Mouse (Mus musculus): ENCODE measurements around the gene Csnk2b. TPM values are rescaled to one million over a fixed set of nuclear protein-coding genes. Genes with fewer than 3 reads are reported as not detected.

Gene Csnk2b
- polyA plus RNA-seq (2016; fragmentation: Nextera tagmentation; extraction: Ambion mirVana): 266 and 270 TPM in 2 replicates

GRCm38 (mm10) chr17:35121871-35122303 is at the start of gene Csnk2b:
TSS of gene Csnk2b (minus strand) at chr17:35122053.
- WGBS: 1% methylated on average over 19 of the region's 19 CpGs
- H3K27ac ChIP-seq: peak within 1 kb of the TSS; percentile 92
- H3K36me3 ChIP-seq: peaks cover 47% of the 10 kb centered on the region
- peak within 1 kb of the TSS; percentile 95 for H3K9ac ChIP-seq (replicated peaks)
- peaks cover 29% of the 10 kb centered on the region for H3K4me1 ChIP-seq (replicated peaks)
- H3K4me2 ChIP-seq: peak within 1 kb of the TSS; percentile 96
- H3K9me3 ChIP-seq: no peaks in the 10 kb centered on the region
- H3K4me3 ChIP-seq (replicated peaks): peak within 1 kb of the TSS; percentile 95
- ATAC-seq (ENCODE audit: insufficient number of reproducible peaks, insufficient read depth, low FRiP score, low TSS enrichment, low read depth): no peak
- no peaks in the 10 kb centered on the region for H3K27me3 ChIP-seq

- H3K27me3 ChIP-seq: no peaks in the 10 kb centered on the region
- no peak overlapping the region for H3K4me3 ChIP-seq (replicated peaks)
- no peak for ATAC-seq (ENCODE audit: insufficient number of reproducible peaks, insufficient read depth, low FRiP score, low TSS enrichment, low read depth)
- no peak overlapping the region for H3K9ac ChIP-seq (replicated peaks)
- H3K27ac ChIP-seq: no peak overlapping the region
- 26% methylated on average over 4 of the region's 4 CpGs for WGBS
- peaks cover 10% of the 10 kb centered on the region; the same call in 1 of the 2 replicates for H3K4me1 ChIP-seq (replicated peaks)
- H3K4me2 ChIP-seq: no peak overlapping the region
- no peaks in the 10 kb centered on the region for H3K36me3 ChIP-seq
- no peaks in the 10 kb centered on the region for H3K9me3 ChIP-seq
Measured at GRCm38 (mm10) chr17:35168541-35169207, 46.8 kb upstream of the Csnk2b start.

GRCm38 (mm10) chr17:35167794-35168193 is 45.9 kb upstream of the Csnk2b start:
- Histone ChIP-seq H3K27me3 (no peaks in the 10 kb centered on the region), H3K9ac (replicated peaks) (no peak overlapping the region), H3K4me2 (no peak overlapping the region), H3K4me1 (replicated peaks) (peaks cover 16% of the 10 kb centered on the region), H3K9me3 (no peaks in the 10 kb centered on the region), H3K4me3 (replicated peaks) (no peak overlapping the region), H3K27ac (no peak overlapping the region), H3K36me3 (peaks cover under 1% of the 10 kb centered on the region; the same call in 1 of the 2 replicates)
- no peak for ATAC-seq (ENCODE audit: insufficient number of reproducible peaks, insufficient read depth, low FRiP score, low TSS enrichment, low read depth)
- 85% methylated on average over 7 of the region's 7 CpGs for WGBS

GRCm38 (mm10) chr17:35166352-35167035 is 44.6 kb upstream of the Csnk2b start:
- Histone ChIP-seq H3K4me3 (replicated peaks) (peak overlapping the region; percentile 99), H3K36me3 (peaks cover 13% of the 10 kb centered on the region), H3K4me1 (replicated peaks) (peaks cover 22% of the 10 kb centered on the region), H3K9ac (replicated peaks) (no peak overlapping the region), H3K9me3 (no peaks in the 10 kb centered on the region), H3K4me2 (peak overlapping the region; percentile 92), H3K27ac (peak overlapping the region; percentile 98), H3K27me3 (no peaks in the 10 kb centered on the region)
- no peak for ATAC-seq (ENCODE audit: insufficient number of reproducible peaks, insufficient read depth, low FRiP score, low TSS enrichment, low read depth)
- 70% methylated on average over 8 of the region's 8 CpGs for WGBS

GRCm38 (mm10) chr17:35165451-35166155 is 43.8 kb upstream of the Csnk2b start:
- peak overlapping the region; percentile 100 for H3K9ac ChIP-seq (replicated peaks)
- peak; percentile 83 for ATAC-seq (ENCODE audit: insufficient number of reproducible peaks, insufficient read depth, low FRiP score, low TSS enrichment, low read depth)
- no peaks in the 10 kb centered on the region for H3K27me3 ChIP-seq
- no peaks in the 10 kb centered on the region for H3K9me3 ChIP-seq
- WGBS: 28% methylated on average over 12 of the region's 12 CpGs
- H3K36me3 ChIP-seq: peaks cover 22% of the 10 kb centered on the region
- H3K4me1 ChIP-seq (replicated peaks): peaks cover 22% of the 10 kb centered on the region
- peak overlapping the region; percentile 99 for H3K4me3 ChIP-seq (replicated peaks)
- H3K4me2 ChIP-seq: peak overlapping the region; percentile 92
- peak overlapping the region; percentile 98 for H3K27ac ChIP-seq

GRCm38 (mm10) chr17:35164568-35165450 is 43.0 kb upstream of the Csnk2b start, which contains the start of gene Prrc2a:
TSS of gene Prrc2a (minus strand) at chr17:35164897.
- Histone ChIP-seq H3K36me3 (peaks cover 30% of the 10 kb centered on the region), H3K9me3 (no peaks in the 10 kb centered on the region), H3K27ac (peak within 1 kb of the TSS; percentile 98), H3K4me1 (replicated peaks) (peaks cover 22% of the 10 kb centered on the region), H3K4me2 (peak within 1 kb of the TSS; percentile 92), H3K27me3 (no peaks in the 10 kb centered on the region), H3K4me3 (replicated peaks) (peak within 1 kb of the TSS; percentile 99), H3K9ac (replicated peaks) (peak within 1 kb of the TSS; percentile 100)
- ATAC-seq (ENCODE audit: insufficient number of reproducible peaks, insufficient read depth, low FRiP score, low TSS enrichment, low read depth): peak; percentile 96
- WGBS: under 1% methylated on average over 86 of the region's 89 CpGs

- WGBS: 2% methylated on average over 28 of the region's 28 CpGs
- Histone ChIP-seq H3K4me2 (peak overlapping the region; percentile 92), H3K4me3 (replicated peaks) (peak overlapping the region; percentile 99), H3K27ac (peak overlapping the region; percentile 98), H3K36me3 (peaks cover 36% of the 10 kb centered on the region), H3K27me3 (no peaks in the 10 kb centered on the region), H3K4me1 (replicated peaks) (peaks cover 22% of the 10 kb centered on the region), H3K9me3 (no peaks in the 10 kb centered on the region), H3K9ac (replicated peaks) (peak overlapping the region; percentile 100)
- no peak for ATAC-seq (ENCODE audit: insufficient number of reproducible peaks, insufficient read depth, low FRiP score, low TSS enrichment, low read depth)
Measured at GRCm38 (mm10) chr17:35164218-35164567, 42.3 kb upstream of the Csnk2b start.

GRCm38 (mm10) chr17:35163326-35164081 is 41.7 kb upstream of the Csnk2b start:
- WGBS: 16% methylated on average over 8 of the region's 8 CpGs

GRCm38 (mm10) chr17:35162730-35163129 is 40.9 kb upstream of the Csnk2b start:
- Histone ChIP-seq H3K27me3 (no peaks in the 10 kb centered on the region), H3K4me3 (replicated peaks) (peak overlapping the region; percentile 99), H3K9ac (replicated peaks) (peak overlapping the region; percentile 100), H3K4me2 (peak overlapping the region; percentile 92), H3K4me1 (replicated peaks) (peaks cover 22% of the 10 kb centered on the region), H3K27ac (no peak overlapping the region), H3K9me3 (no peaks in the 10 kb centered on the region), H3K36me3 (peaks cover 51% of the 10 kb centered on the region)
- ATAC-seq (ENCODE audit: insufficient number of reproducible peaks, insufficient read depth, low FRiP score, low TSS enrichment, low read depth): no peak
- WGBS: 69% methylated on average over 12 of the region's 12 CpGs

More at GRCm38 (mm10) chr17:35163326-35164081, 41.7 kb upstream of the Csnk2b start:
- Histone ChIP-seq H3K27ac (peak overlapping the region; percentile 98), H3K9ac (replicated peaks) (peak overlapping the region; percentile 100), H3K36me3 (peaks cover 43% of the 10 kb centered on the region), H3K4me2 (peak overlapping the region; percentile 92), H3K4me3 (replicated peaks) (peak overlapping the region; percentile 99), H3K4me1 (replicated peaks) (peaks cover 22% of the 10 kb centered on the region), H3K9me3 (no peaks in the 10 kb centered on the region), H3K27me3 (no peaks in the 10 kb centered on the region)
- no peak for ATAC-seq (ENCODE audit: insufficient number of reproducible peaks, insufficient read depth, low FRiP score, low TSS enrichment, low read depth)

- ATAC-seq (ENCODE audit: insufficient number of reproducible peaks, insufficient read depth, low FRiP score, low TSS enrichment, low read depth): no peak
- Histone ChIP-seq H3K27ac (0 out of 2 replicates have a peak overlapping the region, but pooled peaks have one; percentile 53), H3K27me3 (no peaks in the 10 kb centered on the region), H3K4me2 (peak overlapping the region; percentile 92), H3K4me1 (replicated peaks) (peaks cover 22% of the 10 kb centered on the region), H3K9ac (replicated peaks) (peak overlapping the region; percentile 100; the same call in 1 of the 2 replicates), H3K4me3 (replicated peaks) (peak overlapping the region; percentile 99; the same call in 1 of the 2 replicates), H3K9me3 (no peaks in the 10 kb centered on the region), H3K36me3 (peaks cover 57% of the 10 kb centered on the region)
- WGBS: 85% methylated on average over 14 of the region's 14 CpGs
Measured at GRCm38 (mm10) chr17:35162121-35162520, 40.3 kb upstream of the Csnk2b start.

Data from limb, embryonic 12.5 days (tissue).